In the genomic region with DNA sequence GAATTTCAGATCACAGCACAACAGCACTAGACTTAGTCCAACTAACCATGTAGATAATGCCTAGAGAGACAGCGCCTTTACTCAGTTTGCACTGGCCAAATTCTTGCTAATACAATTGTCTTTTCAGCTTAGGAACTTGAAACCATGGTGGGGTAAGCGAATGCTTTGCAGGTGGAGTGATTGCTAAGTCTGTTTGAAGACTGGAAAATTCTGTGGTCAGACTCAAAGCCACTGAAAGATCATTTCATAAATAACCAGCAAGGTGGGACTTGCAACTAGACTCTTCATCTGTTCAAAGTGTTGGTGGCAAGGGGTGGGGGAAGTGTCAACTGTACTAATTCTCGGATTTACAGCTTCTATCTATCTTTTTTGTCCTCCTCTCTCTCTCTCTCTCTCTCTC, we compare ENCODE assay signal across 18 mouse cellular contexts. TPM values are rescaled to one million over a fixed set of nuclear protein-coding genes. Genes with fewer than 3 reads are reported as not detected.
"Had no signal": no experiment of that assay in that cellular context is flagged by ENCODE, and none has a peak within 500 bp of the region (broad histone marks: within the 10 kb centered on the region; RNA-seq: fewer than 3 reads in every experiment).

No protein-coding gene starts in this region.

- H3K4me1 ChIP-seq: neural tube, embryonic 12.5 days; neural tube, embryonic 13.5 days; neural tube, embryonic 15.5 days; stomach, embryonic 15.5 days had no signal

- H3K4me2 ChIP-seq: neural tube, embryonic 12.5 days; neural tube, embryonic 13.5 days; neural tube, embryonic 15.5 days; stomach, embryonic 15.5 days had no signal

- DNase-seq: retina, postnatal 1 day; right cerebral cortex, adult 18-20 months; right cerebral cortex, postnatal 14 days; right cerebral cortex, postnatal 25 days; right cerebral cortex, postnatal 4 days; spleen, adult 18-20 months; thymus, adult 18-20 months; thymus, adult 2 months; thymus, postnatal 14 days; thymus, postnatal 25 days; thymus, postnatal 36 days; thymus, postnatal 4 days had no signal

- H3K36me3 ChIP-seq: neural tube, embryonic 12.5 days; neural tube, embryonic 13.5 days; neural tube, embryonic 15.5 days; stomach, embryonic 15.5 days had no signal

- H3K27ac ChIP-seq: neural tube, embryonic 12.5 days; neural tube, embryonic 13.5 days; neural tube, embryonic 15.5 days; stomach, embryonic 15.5 days; stomach, postnatal 0 days had no signal

- H3K27me3 ChIP-seq: neural tube, embryonic 12.5 days; neural tube, embryonic 13.5 days; neural tube, embryonic 15.5 days; stomach, embryonic 15.5 days had no signal

- H3K4me3 ChIP-seq: neural tube, embryonic 12.5 days; neural tube, embryonic 13.5 days; neural tube, embryonic 15.5 days; stomach, embryonic 15.5 days had no signal

- H3K9me3 ChIP-seq: neural tube, embryonic 12.5 days; neural tube, embryonic 13.5 days; neural tube, embryonic 15.5 days; stomach, embryonic 15.5 days had no signal

- H3K9ac ChIP-seq: neural tube, embryonic 12.5 days; neural tube, embryonic 13.5 days; neural tube, embryonic 15.5 days; stomach, embryonic 15.5 days had no signal

RNA-seq across cellular contexts. Expression of a gene that starts 50.4 kb away (rescaled TPM):
- total RNA-seq: neutrophil, adult 5-6 weeks had no signal
- polyA plus RNA-seq: neural tube, embryonic 12.5 days; neural tube, embryonic 13.5 days had no signal
